Mouse (Mus musculus) forebrain, embryonic 10.5 days (tissue): ENCODE results near the gene Bcas3. TPM values are rescaled to one million over a fixed set of nuclear protein-coding genes. Genes with fewer than 3 reads are reported as not detected.

Experiments used
- DNase-seq: peaks from one replicate; pipeline ENCODE4 v3.0.0-alpha.2; 2017; ENCODE audit warnings: low spot score; ENCODE audit errors: extremely low spot score
- H3K27ac ChIP-seq: fragments of 300-500 bp; sonication (generic); 2 replicates; pipeline ENCODE4 v1.5.1; 2016; ENCODE audit warnings: mild to moderate bottlenecking
- H3K27me3 ChIP-seq: fragments of 300-500 bp; sonication (generic); 2 replicates; pipeline ENCODE4 v1.6.1; 2016; ENCODE audit warnings: mild to moderate bottlenecking; ENCODE audit not compliant: poor library complexity, severe bottlenecking
- H3K36me3 ChIP-seq: fragments of 300-500 bp; sonication (generic); replicated peaks from 2 replicates; pipeline ENCODE4 v1.6.1; 2016; ENCODE audit warnings: mild to moderate bottlenecking, moderate library complexity
- H3K4me1 ChIP-seq: fragments of 300-500 bp; sonication (generic); 2 replicates; pipeline ENCODE4 v1.6.1; 2016
- H3K4me3 ChIP-seq: fragments of 300-500 bp; sonication (generic); 2 replicates; pipeline ENCODE4 v1.5.1; 2016; ENCODE audit warnings: mild to moderate bottlenecking, moderate library complexity
- H3K9me3 ChIP-seq: fragments of 300-500 bp; sonication (generic); 2 replicates; pipeline ENCODE4 v1.6.1; 2016; ENCODE audit warnings: mild to moderate bottlenecking, moderate library complexity
- WGBS: fragments of 180-500 bp; shearing (Covaris S2); methylation state at CpG from one replicate; pipeline ENCODE4 v1.1.7; 2016; 5-methylcytosine and 5-hydroxymethylcytosine counted together
- polyA plus RNA-seq: library from polyadenylated mRNA; unstranded; fragments of >200 nt; fragmentation: Nextera tagmentation; extraction: Ambion mirVana; gene quantifications from 2 replicates; pipeline ENCODE4 v1.2.1, GENCODE M21; 2016

Gene Bcas3
- polyA plus RNA-seq, 1 experiment from 2014 or later = 19.6 TPM

- H3K4me1 ChIP-seq = peaks cover 9% of the 10 kb centered on the region
- H3K4me3 ChIP-seq = no peak overlapping the region
- 90% methylated on average over 2 of the region's 2 CpGs for WGBS
- H3K36me3 ChIP-seq = no peaks in the 10 kb centered on the region
- H3K27ac ChIP-seq = no peak overlapping the region
- H3K27me3 ChIP-seq = peaks cover 34% of the 10 kb centered on the region
- H3K9me3 ChIP-seq = no peaks in the 10 kb centered on the region
- no peak for DNase-seq
These were observed 395.9 kb downstream of the Bcas3 start for GRCm38 (mm10) chr11:85748891-85749290.

DNA sequence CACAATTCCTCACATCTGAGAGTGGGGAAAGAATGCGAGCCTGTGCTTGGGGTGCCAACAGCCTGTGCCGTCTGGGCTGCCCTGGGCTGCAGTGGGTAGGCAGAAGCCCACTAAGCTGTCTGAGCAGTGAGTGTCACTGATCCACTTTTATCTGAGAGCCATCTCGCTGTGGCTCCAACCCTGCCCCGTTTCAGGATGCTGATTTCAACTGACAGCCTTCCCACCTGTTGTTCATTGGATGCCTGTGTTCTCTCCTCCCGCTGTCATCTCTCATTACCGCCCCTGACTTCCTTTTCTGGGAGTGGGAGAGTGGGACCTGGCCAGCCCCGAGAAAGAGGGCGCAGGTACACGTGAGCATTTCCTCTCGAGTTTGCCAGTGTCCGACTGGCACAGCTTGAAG, 398.2 kb downstream of the Bcas3 start:
- 69% methylated on average over 11 of the region's 11 CpGs for WGBS
- Histone ChIP-seq H3K27me3 (peaks cover 14% of the 10 kb centered on the region; the same call in 1 of the 2 replicates), H3K36me3 (no peaks in the 10 kb centered on the region), H3K4me3 (no peak overlapping the region), H3K9me3 (no peaks in the 10 kb centered on the region), H3K4me1 (peaks cover 7% of the 10 kb centered on the region), H3K27ac (no peak overlapping the region)
- DNase-seq = no peak

DNA sequence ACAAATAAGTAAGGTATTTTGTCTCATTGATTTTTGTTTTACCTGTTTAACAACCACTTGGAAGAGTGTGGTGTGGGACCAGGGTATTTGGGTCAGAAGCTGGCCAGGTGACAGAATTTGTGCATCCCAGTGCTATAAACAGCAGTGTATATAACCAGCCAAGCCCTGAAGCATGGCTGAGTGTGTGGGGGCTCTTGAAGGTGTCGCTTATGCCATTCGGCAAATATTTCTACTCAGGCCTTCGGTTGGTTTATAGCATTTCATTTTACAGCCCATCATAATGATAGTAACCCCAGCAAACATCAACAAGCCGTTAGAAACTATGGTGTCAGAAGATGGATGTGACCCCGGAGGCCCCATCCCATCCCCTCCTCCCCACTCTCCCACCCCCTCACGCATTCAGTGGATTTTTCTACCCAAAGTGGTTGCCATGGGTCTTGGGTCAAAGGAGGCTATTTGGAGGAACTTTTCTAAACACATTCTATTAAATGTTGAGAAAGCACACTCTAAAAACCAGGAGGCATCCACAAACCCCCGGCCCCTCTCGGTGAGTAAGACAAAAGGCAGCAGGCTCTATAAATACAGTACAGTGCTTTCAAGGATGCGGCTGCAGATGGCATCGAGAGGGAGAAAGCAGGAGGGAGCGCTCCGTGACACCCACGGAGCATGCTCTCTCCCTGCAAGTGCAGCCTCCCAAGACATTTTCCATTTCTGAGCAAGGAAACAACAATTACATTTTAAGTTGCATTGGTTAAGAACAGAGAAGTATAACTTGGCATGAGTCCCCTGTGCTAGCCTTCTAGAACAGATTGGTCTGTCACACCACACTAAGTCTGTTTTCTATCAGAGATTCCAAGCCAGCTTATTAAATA, 401.9 kb downstream of the Bcas3 start:
- Histone ChIP-seq H3K27me3 (peaks cover 27% of the 10 kb centered on the region; the same call in 1 of the 2 replicates), H3K4me1 (peaks cover 7% of the 10 kb centered on the region), H3K9me3 (no peaks in the 10 kb centered on the region), H3K36me3 (no peaks in the 10 kb centered on the region), H3K27ac (no peak overlapping the region), H3K4me3 (no peak overlapping the region)
- DNase-seq = no peak
- WGBS = 85% methylated on average over 13 of the region's 13 CpGs

GRCm38 (mm10) chr11:85755503-85756044, 402.6 kb downstream of the Bcas3 start:
- Histone ChIP-seq H3K27ac (no peak overlapping the region), H3K36me3 (no peaks in the 10 kb centered on the region), H3K27me3 (peaks cover 34% of the 10 kb centered on the region), H3K4me1 (peaks cover 14% of the 10 kb centered on the region), H3K4me3 (no peak overlapping the region), H3K9me3 (no peaks in the 10 kb centered on the region)
- 88% methylated on average over 2 of the region's 2 CpGs for WGBS
- no peak for DNase-seq

DNA sequence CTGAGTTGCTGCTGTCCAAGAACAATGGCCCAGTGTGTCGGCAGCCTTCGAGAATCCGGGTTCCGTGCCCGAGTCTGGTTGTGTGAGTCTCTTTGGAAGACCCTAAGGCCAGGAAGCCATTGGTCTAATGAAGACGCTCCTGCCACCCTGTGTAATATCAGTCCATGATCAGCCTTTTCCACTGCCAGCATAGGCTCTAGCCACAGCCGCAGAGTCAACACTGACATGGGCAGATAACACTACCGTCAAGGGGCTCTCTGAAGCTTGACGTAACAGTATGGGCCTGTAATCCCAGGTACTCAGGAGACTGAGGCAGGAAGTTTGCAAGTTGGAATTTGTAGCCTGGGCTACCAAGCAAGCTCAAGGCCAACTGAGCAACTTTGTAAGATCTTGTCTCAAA, 405.9 kb downstream of the Bcas3 start:
- Histone ChIP-seq H3K4me1 (peaks cover 18% of the 10 kb centered on the region), H3K4me3 (no peak overlapping the region), H3K36me3 (no peaks in the 10 kb centered on the region), H3K27ac (no peak overlapping the region), H3K27me3 (peaks cover 57% of the 10 kb centered on the region), H3K9me3 (no peaks in the 10 kb centered on the region)
- DNase-seq = no peak
- whole genome bisulfite sequencing = 72% methylated on average over 9 of the region's 9 CpGs

DNA sequence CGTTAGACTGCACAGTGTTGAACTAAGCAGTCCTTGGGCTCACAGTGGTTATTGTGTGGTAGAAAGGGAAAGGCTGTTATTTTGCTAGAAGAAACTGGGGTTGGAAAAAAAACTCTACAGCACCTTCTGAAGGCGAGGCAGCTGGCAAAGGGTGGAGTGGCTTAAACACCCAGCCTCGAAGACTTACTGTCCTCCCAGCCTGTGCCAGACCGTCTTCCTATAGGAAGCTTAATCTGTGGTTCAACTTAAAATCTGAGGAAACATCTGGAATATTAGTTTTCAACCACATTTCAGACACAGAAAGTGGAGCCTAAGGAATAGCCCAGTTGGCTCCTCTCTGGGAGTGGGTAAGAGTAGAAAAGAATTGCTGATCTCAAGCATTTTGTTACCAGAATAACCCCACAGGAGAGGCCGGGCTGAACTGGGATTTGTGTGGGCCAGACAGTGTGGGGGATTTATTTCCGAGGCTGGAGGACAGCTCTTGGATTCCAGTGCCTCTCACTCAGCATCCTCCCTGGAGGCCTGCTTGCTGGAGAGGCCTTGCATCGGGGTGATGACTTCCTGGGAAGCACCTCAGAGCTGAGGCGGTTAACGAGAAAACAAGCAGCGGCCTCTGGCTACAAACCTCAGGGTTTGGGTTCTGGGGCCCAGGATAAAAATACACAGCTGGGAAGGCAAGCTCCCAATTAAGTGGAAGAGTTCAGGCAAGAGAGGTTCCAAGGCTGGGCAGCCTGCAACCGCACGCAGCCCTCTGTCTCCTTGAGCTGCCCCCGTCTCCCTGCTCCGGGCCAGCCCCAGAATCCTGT, 406.9 kb downstream of the Bcas3 start:
- H3K27me3 ChIP-seq = peaks cover 67% of the 10 kb centered on the region
- peak overlapping the region; percentile 37; the same call in 1 of the 2 replicates for H3K27ac ChIP-seq
- no peak for DNase-seq
- H3K36me3 ChIP-seq = no peaks in the 10 kb centered on the region
- no peaks in the 10 kb centered on the region for H3K9me3 ChIP-seq
- WGBS = 66% methylated on average over 14 of the region's 14 CpGs
- no peak overlapping the region for H3K4me3 ChIP-seq
- H3K4me1 ChIP-seq = peaks cover 18% of the 10 kb centered on the region

DNA sequence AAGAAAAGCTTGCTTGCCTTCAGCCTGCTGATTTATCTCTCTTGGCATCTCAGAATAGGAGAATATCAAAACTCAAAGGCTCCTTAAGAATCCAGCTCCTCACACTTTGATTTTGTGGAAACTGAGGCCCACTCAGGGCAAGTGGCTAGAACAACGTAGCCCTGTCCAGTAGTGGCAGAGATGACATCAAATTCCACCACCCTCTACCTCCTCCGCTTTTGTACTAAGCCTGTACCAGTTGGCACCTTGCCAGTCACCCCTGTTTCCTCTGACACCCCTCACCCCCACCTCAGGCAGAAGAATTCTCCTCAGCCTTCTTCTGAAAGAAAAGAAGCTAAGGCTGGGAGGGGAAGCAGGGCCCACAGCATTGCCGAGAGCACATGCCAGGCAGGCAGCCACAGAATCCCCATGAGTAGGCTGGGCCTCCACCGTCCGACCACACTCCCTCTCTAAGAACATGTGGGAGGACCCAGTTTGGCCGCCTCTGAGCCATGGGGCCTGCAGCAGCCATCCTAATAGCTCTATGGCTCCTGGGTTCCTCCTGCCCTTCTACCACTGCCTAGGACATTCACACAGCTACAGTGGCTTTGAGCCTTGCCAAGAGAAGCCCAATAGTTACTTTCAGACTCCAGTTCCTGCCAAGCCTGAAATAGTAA, 407.6 kb downstream of the Bcas3 start:
- 63% methylated on average over 6 of the region's 6 CpGs for WGBS
- no peaks in the 10 kb centered on the region for H3K36me3 ChIP-seq
- no peaks in the 10 kb centered on the region for H3K9me3 ChIP-seq
- H3K27ac ChIP-seq = peak overlapping the region; percentile 37; the same call in 1 of the 2 replicates
- no peak overlapping the region for H3K4me3 ChIP-seq
- peaks cover 74% of the 10 kb centered on the region for H3K27me3 ChIP-seq
- no peak for DNase-seq
- peaks cover 20% of the 10 kb centered on the region for H3K4me1 ChIP-seq

DNA sequence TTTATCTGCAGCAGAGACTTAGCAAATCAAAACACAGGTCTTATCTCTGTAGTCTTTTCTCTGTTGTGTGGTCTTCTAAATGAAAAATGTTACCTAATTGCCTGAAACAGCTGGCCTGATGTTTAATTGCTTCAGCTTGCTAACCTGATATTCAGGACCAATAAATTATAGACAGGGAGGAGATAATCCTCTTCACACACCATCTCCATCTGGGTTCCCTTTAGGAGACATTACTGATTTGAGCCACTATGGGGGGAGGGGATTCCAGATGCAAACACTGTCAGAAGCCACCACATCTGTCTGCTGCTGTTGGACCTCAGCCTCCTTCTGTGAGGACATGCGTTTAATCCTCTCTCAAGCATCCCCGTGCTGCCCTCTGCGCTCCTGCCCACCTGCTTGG, 408.2 kb downstream of the Bcas3 start:
- Histone ChIP-seq H3K27me3 (peaks cover 80% of the 10 kb centered on the region), H3K4me1 (peaks cover 25% of the 10 kb centered on the region), H3K4me3 (no peak overlapping the region), H3K36me3 (no peaks in the 10 kb centered on the region), H3K9me3 (no peaks in the 10 kb centered on the region), H3K27ac (no peak overlapping the region)
- DNase-seq = no peak
- 84% methylated on average over 3 of the region's 3 CpGs for WGBS

DNA sequence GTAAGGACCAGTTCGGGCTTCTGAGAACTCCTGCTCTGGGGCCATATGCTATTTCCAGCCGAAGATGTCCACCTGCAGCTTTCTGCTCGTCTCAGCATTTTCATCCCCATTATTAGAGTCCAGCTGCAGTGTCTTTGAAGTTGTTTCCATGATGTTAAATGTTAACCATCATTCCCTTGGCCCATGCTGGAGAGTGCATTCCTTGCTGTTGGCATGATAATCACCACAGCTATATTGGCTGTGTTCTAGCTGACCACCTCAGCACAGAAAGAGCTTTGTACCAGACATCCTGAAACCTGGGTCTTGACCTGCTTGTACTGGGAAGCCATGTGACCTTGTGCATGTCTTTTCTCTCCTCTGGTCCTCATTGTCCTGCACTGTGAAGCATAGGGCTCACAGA, 410.7 kb downstream of the Bcas3 start:
- 87% methylated on average over 3 of the region's 3 CpGs for WGBS
- DNase-seq = no peak
- Histone ChIP-seq H3K4me3 (no peak overlapping the region), H3K4me1 (peaks cover 40% of the 10 kb centered on the region), H3K27ac (no peak overlapping the region), H3K27me3 (peaks cover 92% of the 10 kb centered on the region), H3K36me3 (no peaks in the 10 kb centered on the region), H3K9me3 (no peaks in the 10 kb centered on the region)

GRCm38 (mm10) chr11:85766106-85766723, 413.2 kb downstream of the Bcas3 start:
- Histone ChIP-seq H3K9me3 (no peaks in the 10 kb centered on the region), H3K4me1 (peaks cover 28% of the 10 kb centered on the region), H3K27ac (peak overlapping the region; percentile 41; the same call in 1 of the 2 replicates), H3K36me3 (no peaks in the 10 kb centered on the region), H3K4me3 (no peak overlapping the region), H3K27me3 (peaks cover 92% of the 10 kb centered on the region)
- WGBS = 11% methylated on average over 7 of the region's 7 CpGs
- peak; percentile 46 for DNase-seq

- peaks cover 92% of the 10 kb centered on the region for H3K27me3 ChIP-seq
- H3K9me3 ChIP-seq = no peaks in the 10 kb centered on the region
- no peaks in the 10 kb centered on the region for H3K36me3 ChIP-seq
- peaks cover 24% of the 10 kb centered on the region for H3K4me1 ChIP-seq
- H3K27ac ChIP-seq = peak overlapping the region; percentile 41; the same call in 1 of the 2 replicates
- no peak overlapping the region for H3K4me3 ChIP-seq
- WGBS = 37% methylated on average over 6 of the region's 6 CpGs
- DNase-seq = no peak
These were observed 413.8 kb downstream of the Bcas3 start for GRCm38 (mm10) chr11:85766811-85767210.

GRCm38 (mm10) chr11:85769740-85770139, 416.8 kb downstream of the Bcas3 start:
- H3K36me3 ChIP-seq = no peaks in the 10 kb centered on the region
- no peaks in the 10 kb centered on the region for H3K9me3 ChIP-seq
- peaks cover 41% of the 10 kb centered on the region for H3K4me1 ChIP-seq
- H3K27me3 ChIP-seq = peaks cover 83% of the 10 kb centered on the region
- DNase-seq = no peak
- no peak overlapping the region for H3K27ac ChIP-seq
- no peak overlapping the region for H3K4me3 ChIP-seq
- 88% methylated on average over 2 of the region's 2 CpGs for WGBS
